Mouse (Mus musculus) kidney, postnatal 4 days (tissue): Measurements from ENCODE around the gene Ctnnal1.

ENCODE experiments used
- DNase-seq, 2 experiments: peaks; one replicate each; pipeline ENCODE4 v3.0.0; 2021; ENCODE audit warnings: mixed read lengths in 2 of 2

Gene Ctnnal1

GRCm38 (mm10) chr4:56801907-56802668, 62.9 kb downstream of the Ctnnal1 start, which contains the start of the genes Elp1 and Fam206a:
TSS of gene Elp1 (minus strand) at chr4:56802331.
TSS of gene Fam206a (plus strand) at chr4:56802345.
- peak; percentile 97 for DNase-seq

- DNase-seq = peak in 1 of 2 experiments; percentile 12
Observed at GRCm38 (mm10) chr4:56791373-56791772, 73.6 kb downstream of the Ctnnal1 start.

DNA sequence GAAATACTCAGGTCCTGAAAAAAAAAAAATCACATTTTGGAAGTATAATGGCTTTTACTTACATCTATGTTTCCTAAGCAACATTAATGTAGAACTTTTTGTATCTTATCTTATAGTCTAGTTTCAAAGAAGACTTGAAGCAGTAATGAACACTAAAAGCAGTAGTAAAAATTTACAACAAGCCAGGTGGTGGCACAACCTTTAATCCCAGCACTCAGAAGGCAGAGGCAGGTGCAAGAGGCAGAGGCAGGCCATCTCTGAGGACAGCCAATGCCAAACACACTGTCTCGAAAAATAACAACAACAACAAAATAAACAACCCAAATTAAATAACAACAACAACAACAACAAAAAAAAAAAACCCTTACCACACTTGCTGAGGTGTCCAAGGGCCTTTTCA, 93.9 kb downstream of the Ctnnal1 start:
- no peak for DNase-seq

DNA sequence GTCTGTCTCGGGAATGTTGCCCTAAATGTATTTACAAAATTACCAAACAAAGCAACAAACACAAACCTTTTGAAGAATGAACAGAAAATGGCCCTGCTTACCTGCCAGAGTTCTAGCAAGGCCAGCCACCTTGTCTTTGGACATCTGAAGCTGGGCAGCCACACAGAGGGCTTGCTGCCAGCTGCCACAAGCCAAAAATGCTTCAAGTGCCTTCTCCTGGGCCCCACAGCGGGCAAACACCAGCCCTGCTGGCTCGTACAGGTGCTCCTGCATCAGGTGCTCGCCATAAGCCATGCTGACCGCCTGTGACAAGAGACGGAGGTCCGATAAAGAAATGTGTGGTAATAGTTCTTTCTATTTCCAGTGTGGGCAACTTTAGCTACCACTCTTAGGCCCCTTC, 96.1 kb downstream of the Ctnnal1 start:
- DNase-seq = no peak

DNA sequence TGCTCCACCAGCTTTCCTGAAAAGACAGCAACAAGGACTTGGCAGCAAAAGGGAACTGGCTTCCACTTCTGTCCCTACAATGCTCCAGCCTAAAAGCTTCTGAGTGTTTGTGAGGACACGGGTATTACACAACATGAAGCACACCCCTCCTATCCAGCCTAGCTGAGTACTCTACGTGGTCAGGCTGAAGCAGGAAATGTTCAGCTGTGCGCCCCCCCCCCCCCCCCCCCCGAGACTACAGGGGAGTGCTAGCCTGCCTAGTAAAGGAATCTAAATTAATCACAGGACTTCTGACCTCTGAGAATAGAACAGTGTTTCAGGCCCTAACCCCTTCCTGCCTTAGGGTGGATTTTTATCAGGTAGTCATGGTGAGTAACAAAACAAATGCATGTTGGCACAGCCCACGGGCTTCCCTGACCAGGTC, 97.1 kb downstream of the Ctnnal1 start:
- no peak for DNase-seq
